Mouse (Mus musculus): ENCODE measurements at regions not wholly inside any gene's neighbourhood (a gene's known extent, or its start where the extent isn't known, plus 50 kb on each side); places are given as distances from the start of the nearest gene placed in this dataset.
"Not testable (repeated sequence)": the region's sequence is repeated elsewhere in the genome, so short reads cannot be mapped to it uniquely, and the experiment has no call there.

DNA sequence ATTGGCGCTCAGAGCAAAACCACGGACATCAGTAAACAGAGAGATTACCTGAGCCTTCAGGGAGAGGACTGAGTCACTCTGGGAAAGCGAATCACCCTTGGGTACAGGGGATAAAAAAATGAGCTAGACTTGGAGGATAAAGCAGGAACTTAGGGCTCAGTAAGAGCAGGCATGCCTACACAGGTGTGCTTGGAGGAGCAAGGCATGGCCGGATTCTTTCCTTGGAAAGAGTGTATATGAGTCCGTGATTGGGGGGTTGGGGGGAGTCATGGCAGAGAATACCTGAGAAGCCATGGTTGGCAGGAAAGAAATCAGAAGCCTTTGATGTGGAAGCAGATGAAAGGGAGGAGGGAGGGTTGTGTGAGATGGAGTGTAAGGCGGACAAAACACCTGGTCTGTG is 137.5 kb upstream of the Ppp2r2d start:
- no peak overlapping the region for H3K27ac ChIP-seq (ENCODE audit: low read length)
- H3K4me2 ChIP-seq (ENCODE audit: low read depth, low read length), result no peak overlapping the region
- H3K36me3 ChIP-seq (ENCODE audit: control insufficient read depth, insufficient read depth, low read length), result no peaks in the 10 kb centered on the region
- no peaks in the 10 kb centered on the region for H3K9me3 ChIP-seq (replicated peaks; ENCODE audit: control insufficient read depth, low read length)
- ATAC-seq (ENCODE audit: insufficient read depth, low FRiP score), result no peak; the same call in 1 of the 2 replicates
- WGBS, result 58% methylated on average over 6 of the region's 6 CpGs
- H3K4me1 ChIP-seq (ENCODE audit: control insufficient read depth, insufficient read depth, low read length), result no peaks in the 10 kb centered on the region
- H3K4me3 ChIP-seq (replicated peaks; ENCODE audit: low read length), result no peak overlapping the region
- no peak overlapping the region for H3K9ac ChIP-seq (ENCODE audit: low read length)
- H3K27me3 ChIP-seq (ENCODE audit: control insufficient read depth, insufficient read depth, low read length), result no peaks in the 10 kb centered on the region

DNA sequence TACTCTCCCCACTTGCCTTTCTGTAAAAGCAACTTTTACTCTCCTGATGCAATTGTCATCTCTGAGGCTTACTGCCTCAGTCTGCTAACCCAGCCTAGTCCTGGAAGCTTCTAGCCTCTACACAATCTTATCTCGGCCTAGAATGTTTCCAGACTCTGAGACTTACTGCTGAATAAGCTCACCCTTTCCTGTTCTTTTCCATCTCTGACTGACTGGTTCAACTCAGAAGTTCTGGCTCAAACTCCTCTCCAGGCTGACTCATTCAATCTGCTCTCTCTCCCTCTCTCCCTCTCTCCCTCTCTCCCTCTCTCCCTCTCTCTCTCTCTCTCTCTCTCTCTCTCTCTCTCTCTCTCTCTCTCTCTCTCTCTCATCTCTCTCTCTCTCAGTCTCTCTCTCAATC is 146.3 kb upstream of the Ppp2r2d start:
- H3K36me3 ChIP-seq (ENCODE audit: control insufficient read depth, insufficient read depth, low read length); H3K9me3 ChIP-seq (replicated peaks; ENCODE audit: control insufficient read depth, low read length); H3K27ac ChIP-seq (ENCODE audit: low read length); H3K4me3 ChIP-seq (replicated peaks; ENCODE audit: low read length); H3K27me3 ChIP-seq (ENCODE audit: control insufficient read depth, insufficient read depth, low read length); H3K4me2 ChIP-seq (ENCODE audit: low read depth, low read length); ATAC-seq (ENCODE audit: insufficient read depth, low FRiP score); H3K9ac ChIP-seq (ENCODE audit: low read length); H3K4me1 ChIP-seq (ENCODE audit: control insufficient read depth, insufficient read depth, low read length): not testable (repeated sequence)
- 24% methylated on average over 1 of the region's 1 CpGs for WGBS

DNA sequence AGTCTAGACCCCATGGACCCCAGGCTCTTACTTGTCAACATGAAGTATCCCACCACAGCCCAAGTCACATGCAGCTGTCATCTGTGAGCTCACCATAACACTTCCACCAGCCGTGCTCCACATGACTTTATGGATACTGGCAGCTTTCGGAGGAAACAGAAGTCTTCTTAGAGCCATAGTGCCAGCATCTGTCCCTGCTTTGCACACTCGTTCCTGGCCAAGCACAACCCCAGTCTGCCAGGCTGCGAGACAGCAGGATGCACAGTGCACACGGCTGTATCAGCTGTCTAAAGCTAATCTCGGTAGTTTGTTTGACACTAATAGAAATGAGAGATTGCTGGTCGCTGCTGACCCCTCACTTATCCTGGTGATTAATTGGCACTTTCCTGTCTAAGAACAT is 163.7 kb upstream of the Ppp2r2d start:
- no peaks in the 10 kb centered on the region for H3K9me3 ChIP-seq (replicated peaks; ENCODE audit: control insufficient read depth, low read length)
- no peak overlapping the region for H3K4me2 ChIP-seq (ENCODE audit: low read depth, low read length)
- no peaks in the 10 kb centered on the region for H3K4me1 ChIP-seq (ENCODE audit: control insufficient read depth, insufficient read depth, low read length)
- H3K9ac ChIP-seq (ENCODE audit: low read length), result no peak overlapping the region
- H3K36me3 ChIP-seq (ENCODE audit: control insufficient read depth, insufficient read depth, low read length), result no peaks in the 10 kb centered on the region
- H3K4me3 ChIP-seq (replicated peaks; ENCODE audit: low read length), result no peak overlapping the region
- ATAC-seq (ENCODE audit: insufficient read depth, low FRiP score), result no peak
- no peaks in the 10 kb centered on the region for H3K27me3 ChIP-seq (ENCODE audit: control insufficient read depth, insufficient read depth, low read length)
- 46% methylated on average over 7 of the region's 7 CpGs for WGBS
- H3K27ac ChIP-seq (ENCODE audit: low read length), result no peak overlapping the region

DNA sequence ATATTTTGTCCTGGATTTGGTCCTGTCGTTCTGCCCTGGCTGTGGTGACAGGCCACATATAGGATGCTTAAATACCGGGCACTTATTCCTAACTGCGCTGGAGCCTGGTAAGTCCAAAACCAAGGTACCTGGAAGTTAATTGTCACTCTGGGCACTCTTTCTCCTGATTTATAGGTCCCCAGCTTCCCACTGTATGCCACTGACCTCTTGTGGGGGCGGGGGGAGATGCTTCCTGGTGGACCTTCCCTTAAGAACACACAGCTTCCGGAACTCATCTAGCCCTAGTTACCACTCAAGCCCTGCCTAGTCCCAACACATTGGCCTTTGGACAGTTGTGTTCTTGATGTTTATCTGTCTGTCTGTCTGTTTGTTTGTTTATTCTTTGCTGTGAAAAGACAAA is 165.3 kb upstream of the Ppp2r2d start:
- WGBS, result 74% methylated on average over 5 of the region's 5 CpGs
- no peak overlapping the region for H3K4me2 ChIP-seq (ENCODE audit: low read depth, low read length)
- H3K9me3 ChIP-seq (replicated peaks; ENCODE audit: control insufficient read depth, low read length), result no peaks in the 10 kb centered on the region
- H3K36me3 ChIP-seq (ENCODE audit: control insufficient read depth, insufficient read depth, low read length), result no peaks in the 10 kb centered on the region
- no peak for ATAC-seq (ENCODE audit: insufficient read depth, low FRiP score)
- no peak overlapping the region for H3K4me3 ChIP-seq (replicated peaks; ENCODE audit: low read length)
- H3K4me1 ChIP-seq (ENCODE audit: control insufficient read depth, insufficient read depth, low read length), result no peaks in the 10 kb centered on the region
- no peak overlapping the region for H3K9ac ChIP-seq (ENCODE audit: low read length)
- no peaks in the 10 kb centered on the region for H3K27me3 ChIP-seq (ENCODE audit: control insufficient read depth, insufficient read depth, low read length)
- H3K27ac ChIP-seq (ENCODE audit: low read length), result no peak overlapping the region

DNA sequence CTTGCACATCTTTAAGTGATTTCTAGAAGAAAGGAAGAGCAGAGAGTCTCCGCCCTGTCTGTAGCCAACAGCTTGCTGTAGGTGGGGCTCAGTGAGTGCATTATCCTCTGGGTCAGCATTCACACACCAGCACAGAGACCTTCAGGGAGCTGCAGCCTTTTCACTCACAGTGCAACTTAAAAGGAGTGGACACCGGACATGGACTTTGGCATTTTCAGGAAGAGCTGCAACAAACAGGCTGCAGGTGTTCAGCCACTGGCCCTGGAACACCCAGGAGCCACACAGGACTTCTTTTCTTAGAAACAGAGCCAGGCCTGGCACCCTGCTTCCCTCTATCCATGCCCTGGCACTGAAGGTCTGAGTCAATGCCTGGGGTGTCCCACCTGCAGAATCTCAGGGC is 166.3 kb upstream of the Ppp2r2d start:
- H3K4me2 ChIP-seq (ENCODE audit: low read depth, low read length), result no peak overlapping the region
- H3K9me3 ChIP-seq (replicated peaks; ENCODE audit: control insufficient read depth, low read length), result no peaks in the 10 kb centered on the region
- H3K4me3 ChIP-seq (replicated peaks; ENCODE audit: low read length), result no peak overlapping the region
- 66% methylated on average over 2 of the region's 2 CpGs for WGBS
- H3K36me3 ChIP-seq (ENCODE audit: control insufficient read depth, insufficient read depth, low read length), result no peaks in the 10 kb centered on the region
- no peaks in the 10 kb centered on the region for H3K27me3 ChIP-seq (ENCODE audit: control insufficient read depth, insufficient read depth, low read length)
- H3K27ac ChIP-seq (ENCODE audit: low read length), result no peak overlapping the region
- no peak overlapping the region for H3K9ac ChIP-seq (ENCODE audit: low read length)
- no peak for ATAC-seq (ENCODE audit: insufficient read depth, low FRiP score)
- no peaks in the 10 kb centered on the region for H3K4me1 ChIP-seq (ENCODE audit: control insufficient read depth, insufficient read depth, low read length)

DNA sequence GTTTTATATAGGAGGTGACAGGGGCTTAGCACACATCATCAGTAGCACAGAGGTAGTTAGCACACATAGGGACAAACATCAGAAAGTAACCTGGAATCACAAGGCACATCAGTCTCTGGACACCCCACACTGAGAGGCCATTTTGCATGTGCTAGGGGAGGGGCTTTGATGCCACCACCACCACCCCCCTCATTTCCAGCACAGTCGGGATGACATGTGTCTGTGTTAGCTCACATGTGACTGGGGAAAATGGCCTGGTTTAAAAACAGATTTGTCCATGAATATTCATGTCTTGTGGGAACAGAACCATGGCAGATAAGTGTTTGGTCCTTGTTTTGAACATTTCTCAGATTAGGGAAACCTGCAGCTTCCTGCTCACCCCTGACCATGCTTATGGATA is 172.9 kb upstream of the Ppp2r2d start:
- Histone ChIP-seq H3K4me2 (ENCODE audit: low read depth, low read length) (no peak overlapping the region), H3K4me1 (ENCODE audit: control insufficient read depth, insufficient read depth, low read length) (no peaks in the 10 kb centered on the region), H3K9me3 (replicated peaks; ENCODE audit: control insufficient read depth, low read length) (no peaks in the 10 kb centered on the region), H3K27me3 (ENCODE audit: control insufficient read depth, insufficient read depth, low read length) (no peaks in the 10 kb centered on the region), H3K4me3 (replicated peaks; ENCODE audit: low read length) (no peak overlapping the region), H3K36me3 (ENCODE audit: control insufficient read depth, insufficient read depth, low read length) (no peaks in the 10 kb centered on the region), H3K27ac (ENCODE audit: low read length) (no peak overlapping the region), H3K9ac (ENCODE audit: low read length) (no peak overlapping the region)
- WGBS, result 46% methylated on average over 1 of the region's 1 CpGs
- no peak for ATAC-seq (ENCODE audit: insufficient read depth, low FRiP score)

DNA sequence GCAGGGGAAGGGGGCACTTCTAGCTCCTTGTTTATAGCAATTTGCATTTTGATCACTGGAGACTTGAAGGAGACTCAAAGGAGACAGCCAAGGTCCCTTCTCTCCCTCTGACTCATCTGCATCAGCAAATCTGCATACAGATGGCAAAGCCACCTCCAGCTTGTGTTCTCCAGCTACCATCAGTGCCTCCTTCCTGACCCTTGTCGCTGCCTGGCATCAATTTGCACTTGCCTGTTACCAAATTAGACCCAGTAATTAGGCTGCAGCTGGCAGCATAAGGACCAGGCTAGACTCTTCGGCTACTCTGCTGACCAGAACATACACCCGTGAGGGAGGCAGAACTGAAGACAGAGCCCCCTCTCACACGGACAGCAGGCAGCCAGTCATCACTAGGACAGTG is 177.5 kb upstream of the Ppp2r2d start:
- 47% methylated on average over 4 of the region's 4 CpGs for WGBS

DNA sequence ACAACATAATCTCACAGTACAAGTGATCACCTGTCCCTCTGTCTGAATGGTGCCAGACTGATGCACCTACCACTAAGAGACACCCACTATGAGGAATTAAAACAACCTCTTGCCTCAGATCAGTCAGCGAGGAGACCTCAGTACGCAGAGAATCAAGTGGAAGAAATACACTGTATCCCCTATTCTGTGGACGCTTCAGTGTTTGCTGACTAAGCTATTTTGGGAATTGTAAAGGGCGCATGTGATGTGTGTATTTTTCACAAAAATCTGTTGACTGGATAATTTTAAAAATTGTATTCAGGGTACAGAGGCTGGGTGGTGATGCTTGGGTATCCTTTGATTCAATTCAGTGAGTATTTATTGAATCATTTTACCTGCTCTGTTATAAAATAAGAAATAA is 185.8 kb upstream of the Ppp2r2d start:
- no peak for ATAC-seq (ENCODE audit: insufficient read depth, low FRiP score)
- Histone ChIP-seq H3K4me2 (ENCODE audit: low read depth, low read length) (no peak overlapping the region), H3K9me3 (replicated peaks; ENCODE audit: control insufficient read depth, low read length) (no peaks in the 10 kb centered on the region), H3K4me1 (ENCODE audit: control insufficient read depth, insufficient read depth, low read length) (peaks cover 5% of the 10 kb centered on the region; the same call in 1 of the 2 replicates), H3K36me3 (ENCODE audit: control insufficient read depth, insufficient read depth, low read length) (no peaks in the 10 kb centered on the region), H3K4me3 (replicated peaks; ENCODE audit: low read length) (no peak overlapping the region), H3K27me3 (ENCODE audit: control insufficient read depth, insufficient read depth, low read length) (no peaks in the 10 kb centered on the region), H3K27ac (ENCODE audit: low read length) (no peak overlapping the region), H3K9ac (ENCODE audit: low read length) (no peak overlapping the region)
- 82% methylated on average over 4 of the region's 4 CpGs for WGBS

More for the DNA sequence above, 177.5 kb upstream of the Ppp2r2d start:
- H3K27me3 ChIP-seq (ENCODE audit: control insufficient read depth, insufficient read depth, low read length), result no peaks in the 10 kb centered on the region
- no peaks in the 10 kb centered on the region for H3K4me1 ChIP-seq (ENCODE audit: control insufficient read depth, insufficient read depth, low read length)
- no peak overlapping the region for H3K4me2 ChIP-seq (ENCODE audit: low read depth, low read length)
- no peak overlapping the region for H3K27ac ChIP-seq (ENCODE audit: low read length)
- no peaks in the 10 kb centered on the region for H3K9me3 ChIP-seq (replicated peaks; ENCODE audit: control insufficient read depth, low read length)
- ATAC-seq (ENCODE audit: insufficient read depth, low FRiP score), result no peak
- H3K36me3 ChIP-seq (ENCODE audit: control insufficient read depth, insufficient read depth, low read length), result no peaks in the 10 kb centered on the region
- H3K4me3 ChIP-seq (replicated peaks; ENCODE audit: low read length), result no peak overlapping the region
- no peak overlapping the region for H3K9ac ChIP-seq (ENCODE audit: low read length)

DNA sequence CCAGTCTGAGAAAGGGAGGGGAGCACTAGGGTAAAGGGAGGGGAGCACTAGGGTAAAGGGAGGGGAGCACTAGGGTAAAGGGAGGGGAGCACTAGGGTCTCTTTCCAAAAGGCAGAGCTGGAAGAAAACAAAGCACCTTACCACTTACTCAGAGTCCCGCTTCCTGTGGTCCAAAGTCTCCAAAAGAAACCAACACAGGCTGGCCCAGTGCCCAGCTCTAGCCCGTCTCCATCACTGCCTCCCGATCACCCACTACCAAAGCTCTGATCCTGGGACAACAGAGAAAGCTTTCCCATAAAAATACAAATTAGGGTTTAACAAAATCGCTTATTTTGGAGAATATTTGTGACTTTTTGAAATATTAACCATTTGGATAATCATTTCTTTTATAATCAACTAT is 188.4 kb upstream of the Ppp2r2d start:
- WGBS, result 73% methylated on average over 4 of the region's 4 CpGs
- Histone ChIP-seq H3K36me3 (ENCODE audit: control insufficient read depth, insufficient read depth, low read length) (no peaks in the 10 kb centered on the region), H3K4me2 (ENCODE audit: low read depth, low read length) (no peak overlapping the region), H3K4me3 (replicated peaks; ENCODE audit: low read length) (no peak overlapping the region), H3K9me3 (replicated peaks; ENCODE audit: control insufficient read depth, low read length) (peaks cover 3% of the 10 kb centered on the region; the same call in 1 of the 2 replicates), H3K27me3 (ENCODE audit: control insufficient read depth, insufficient read depth, low read length) (no peaks in the 10 kb centered on the region), H3K27ac (ENCODE audit: low read length) (no peak overlapping the region), H3K9ac (ENCODE audit: low read length) (no peak overlapping the region), H3K4me1 (ENCODE audit: control insufficient read depth, insufficient read depth, low read length) (peaks cover 5% of the 10 kb centered on the region; the same call in 1 of the 2 replicates)
- ATAC-seq (ENCODE audit: insufficient read depth, low FRiP score), result no peak

DNA sequence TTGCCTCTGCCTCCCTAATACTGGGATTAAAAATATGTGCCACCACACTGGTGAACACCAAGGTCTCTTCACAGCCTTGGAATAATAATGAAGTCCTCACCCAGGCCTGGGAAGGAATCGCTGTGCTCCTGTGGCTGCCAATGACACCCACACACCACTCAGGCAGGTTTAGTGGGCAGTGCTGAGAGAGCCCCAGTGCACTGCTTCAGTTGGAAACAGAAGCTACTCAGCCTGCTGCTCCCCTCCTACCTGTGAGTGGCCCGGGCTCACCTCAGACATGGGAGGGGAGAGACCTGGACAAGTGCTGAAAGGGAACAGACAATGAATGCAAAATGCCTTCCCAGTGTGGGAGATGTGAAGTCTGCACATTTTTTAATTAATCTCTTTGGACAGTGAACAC is 188.8 kb upstream of the Ppp2r2d start:
- H3K27ac ChIP-seq (ENCODE audit: low read length), result no peak overlapping the region
- H3K27me3 ChIP-seq (ENCODE audit: control insufficient read depth, insufficient read depth, low read length), result no peaks in the 10 kb centered on the region
- H3K9ac ChIP-seq (ENCODE audit: low read length), result no peak overlapping the region
- peaks cover 5% of the 10 kb centered on the region; the same call in 1 of the 2 replicates for H3K4me1 ChIP-seq (ENCODE audit: control insufficient read depth, insufficient read depth, low read length)
- H3K4me2 ChIP-seq (ENCODE audit: low read depth, low read length), result no peak overlapping the region
- ATAC-seq (ENCODE audit: insufficient read depth, low FRiP score), result no peak
- H3K9me3 ChIP-seq (replicated peaks; ENCODE audit: control insufficient read depth, low read length), result peaks cover 4% of the 10 kb centered on the region; the same call in 1 of the 2 replicates
- WGBS, result 79% methylated on average over 2 of the region's 2 CpGs
- H3K36me3 ChIP-seq (ENCODE audit: control insufficient read depth, insufficient read depth, low read length), result no peaks in the 10 kb centered on the region
- H3K4me3 ChIP-seq (replicated peaks; ENCODE audit: low read length), result no peak overlapping the region
